24 mouse cellular contexts compared by ENCODE assay signal in genomic region chr1:133333937-133334336, GRCm38 (mm10). TPM values are rescaled to one million over a fixed set of nuclear protein-coding genes. Genes with fewer than 3 reads are reported as not detected.
DNase-seq lines count a peak whose midpoint lies in the region; ATAC-seq and TF ChIP-seq lines count a peak whose summit lies in the region.
"Had no signal": no experiment of that assay in that cellular context is flagged by ENCODE, and none has a peak within 500 bp of the region (broad histone marks: within the 10 kb centered on the region; RNA-seq: fewer than 3 reads in every experiment).

No protein-coding gene starts in this region.

- no peak overlapping the region for H3K27ac ChIP-seq in hindbrain, postnatal 0 days
- H3K27ac ChIP-seq in hindbrain, embryonic 12.5 days, result no peak overlapping the region
- H3K27ac ChIP-seq: embryonic facial prominence, embryonic 10.5 days; heart, embryonic 13.5 days had no signal

- DNase-seq in hindbrain, postnatal 0 days (ENCODE audit: low spot score), result peak; percentile 53
- DNase-seq in right cerebral cortex, postnatal 10 days (ENCODE audit: low spot score in 2 of 2), result peak; percentile 56 to 75
- DNase-seq in right cerebral cortex, adult 18-20 months, result no peak
- peak; percentile 59 for DNase-seq in brain, adult 2 months (ENCODE audit: low read depth, low spot score)
- DNase-seq: adrenal gland, postnatal 14 days; cerebellum, adult 2 months; cerebellum, postnatal 10 days; gastrocnemius, postnatal 36 days; heart, adult 11 months; heart, postnatal 36 days had no signal

- peak; percentile 16; the same call in 1 of the 2 replicates for ATAC-seq in hindbrain, postnatal 0 days
- ATAC-seq in hindbrain, embryonic 12.5 days (ENCODE audit: low FRiP score), result no peak
- no peak for ATAC-seq in megakaryocyte progenitor cell, adult 5-6 weeks (replicated peaks; ENCODE audit: poor library complexity)
- ATAC-seq: activated CD4-positive, CD25-positive, alpha-beta regulatory T cell, adult 4 months; forebrain, embryonic 16.5 days; hindbrain, embryonic 16.5 days had no signal

- TF ChIP-seq CTCF in hindbrain, postnatal 0 days (IDR thresholded peaks at IDR 0.05; ENCODE audit: low read depth), result no peak

- peaks cover 18% of the 10 kb centered on the region for H3K4me1 ChIP-seq in hindbrain, postnatal 0 days (ENCODE audit: insufficient read depth, low read length)
- H3K4me1 ChIP-seq in hindbrain, embryonic 12.5 days, result peaks cover 22% of the 10 kb centered on the region

- H3K9me3 ChIP-seq in hindbrain, postnatal 0 days (ENCODE audit: low read length), result no peaks in the 10 kb centered on the region
- H3K9me3 ChIP-seq in hindbrain, embryonic 12.5 days (replicated peaks), result no peaks in the 10 kb centered on the region
- H3K9me3 ChIP-seq: embryonic facial prominence, embryonic 10.5 days; G1E; heart, embryonic 13.5 days had no signal

- H3K4me3 ChIP-seq in hindbrain, postnatal 0 days (ENCODE audit: low read length), result no peak overlapping the region
- no peak overlapping the region for H3K4me3 ChIP-seq in hindbrain, embryonic 12.5 days
- H3K4me3 ChIP-seq: embryonic facial prominence, embryonic 10.5 days; heart, embryonic 13.5 days had no signal

- no peaks in the 10 kb centered on the region for H3K36me3 ChIP-seq in hindbrain, postnatal 0 days (ENCODE audit: insufficient read depth, low read length)
- no peaks in the 10 kb centered on the region for H3K36me3 ChIP-seq in hindbrain, embryonic 12.5 days
- H3K36me3 ChIP-seq: embryonic facial prominence, embryonic 10.5 days; G1E; heart, embryonic 13.5 days had no signal

- H3K27me3 ChIP-seq in hindbrain, postnatal 0 days (ENCODE audit: insufficient read depth, low read length), result no peaks in the 10 kb centered on the region
- peaks cover 15% of the 10 kb centered on the region for H3K27me3 ChIP-seq in hindbrain, embryonic 12.5 days

- no peak overlapping the region for H3K4me2 ChIP-seq in hindbrain, postnatal 0 days (ENCODE audit: low read depth, low read length)
- H3K4me2 ChIP-seq in hindbrain, embryonic 12.5 days (replicated peaks), result no peak overlapping the region
- H3K4me2 ChIP-seq: heart, embryonic 13.5 days had no signal

- no peak overlapping the region for H3K9ac ChIP-seq in hindbrain, postnatal 0 days (replicated peaks; ENCODE audit: low read length)
- H3K9ac ChIP-seq in hindbrain, embryonic 12.5 days, result no peak overlapping the region
- H3K9ac ChIP-seq: heart, embryonic 13.5 days had no signal

- 32% methylated on average over 6 of the region's 6 CpGs for WGBS in hindbrain, postnatal 0 days
- 60% methylated on average over 6 of the region's 6 CpGs for WGBS in hindbrain, embryonic 12.5 days

RNA-seq across cellular contexts. Expression of gene Kiss1, which starts 12.3 kb away (rescaled TPM):
- not detected in 2 replicates for total RNA-seq in hindbrain, postnatal 0 days (2014; rRNA removed)
- 1.4 TPM in 1 of 2 replicates, not detected in the other for polyA plus RNA-seq in hindbrain, postnatal 0 days (2015; fragmentation: Nextera tagmentation; extraction: Ambion mirVana)
- polyA plus RNA-seq in hindbrain, embryonic 12.5 days (2016; fragmentation: Nextera tagmentation; extraction: Ambion mirVana), result not detected in 2 replicates
- total RNA-seq in megakaryocyte progenitor cell, adult 5-6 weeks (2015), result not detected in 2 replicates
- total RNA-seq in megakaryocyte progenitor cell, adult 5-6 weeks (2017), result not detected in 2 replicates
- total RNA-seq: adrenal gland, adult 18-20 months; adrenal gland, postnatal 14 days; G1E; gastrocnemius, adult 8-10 months; gastrocnemius, postnatal 36 days; heart, postnatal 36 days had no signal
- polyA plus RNA-seq: activated CD4-positive, CD25-positive, alpha-beta regulatory T cell, adult 4 months; cerebellum, adult 2 months; embryonic facial prominence, embryonic 10.5 days; embryonic facial prominence, embryonic 14.5 days; G1E; heart, embryonic 13.5 days; heart, postnatal 0 days; hindbrain, embryonic 11.5 days; hindbrain, embryonic 16.5 days; intestine, embryonic 14.5 days had no signal

RNA-seq across cellular contexts. Expression of gene Ren1, which starts 16.4 kb away (rescaled TPM):
- total RNA-seq in hindbrain, postnatal 0 days (2014; rRNA removed), result 0.58 and 1.1 TPM in 2 replicates
- polyA plus RNA-seq in hindbrain, postnatal 0 days (2015; fragmentation: Nextera tagmentation; extraction: Ambion mirVana), result 1.6 and 1.7 TPM in 2 replicates
- polyA plus RNA-seq in hindbrain, embryonic 12.5 days (2016; fragmentation: Nextera tagmentation; extraction: Ambion mirVana), result 0.99 and 1.9 TPM in 2 replicates
- total RNA-seq in megakaryocyte progenitor cell, adult 5-6 weeks (2015), result not detected in 2 replicates
- not detected in 2 replicates for total RNA-seq in megakaryocyte progenitor cell, adult 5-6 weeks (2017)
- total RNA-seq: G1E; gastrocnemius, adult 8-10 months; gastrocnemius, postnatal 36 days had no signal
- polyA plus RNA-seq: activated CD4-positive, CD25-positive, alpha-beta regulatory T cell, adult 4 months; embryonic facial prominence, embryonic 10.5 days; forebrain, embryonic 16.5 days; G1E had no signal

RNA-seq across cellular contexts. Expression of gene Golt1a, which starts 24.3 kb away (rescaled TPM):
- total RNA-seq in hindbrain, postnatal 0 days (2014; rRNA removed), result not detected in 2 replicates
- 0.08 TPM in 1 of 2 replicates, not detected in the other for polyA plus RNA-seq in hindbrain, postnatal 0 days (2015; fragmentation: Nextera tagmentation; extraction: Ambion mirVana)
- polyA plus RNA-seq in hindbrain, embryonic 12.5 days (2016; fragmentation: Nextera tagmentation; extraction: Ambion mirVana), result not detected in 2 replicates
- total RNA-seq in megakaryocyte progenitor cell, adult 5-6 weeks (2015), result not detected in 2 replicates
- total RNA-seq in megakaryocyte progenitor cell, adult 5-6 weeks (2017), result not detected in 2 replicates
- total RNA-seq: G1E; gastrocnemius, adult 8-10 months; gastrocnemius, postnatal 36 days; heart, postnatal 36 days had no signal
- polyA plus RNA-seq: activated CD4-positive, CD25-positive, alpha-beta regulatory T cell, adult 4 months; cerebellum, adult 2 months; embryonic facial prominence, embryonic 10.5 days; embryonic facial prominence, embryonic 14.5 days; forebrain, embryonic 16.5 days; G1E; heart, postnatal 0 days; hindbrain, embryonic 11.5 days; hindbrain, embryonic 16.5 days had no signal

RNA-seq across cellular contexts. Expression of gene Etnk2, which starts 29.4 kb away (rescaled TPM):
- total RNA-seq in hindbrain, postnatal 0 days (2014; rRNA removed), result 36.7 and 49.7 TPM in 2 replicates
- polyA plus RNA-seq in hindbrain, postnatal 0 days (2015; fragmentation: Nextera tagmentation; extraction: Ambion mirVana), result 27.4 and 29.6 TPM in 2 replicates
- 5.2 and 5.6 TPM in 2 replicates for polyA plus RNA-seq in hindbrain, embryonic 12.5 days (2016; fragmentation: Nextera tagmentation; extraction: Ambion mirVana)
- not detected in 2 replicates for total RNA-seq in megakaryocyte progenitor cell, adult 5-6 weeks (2015)
- not detected in 2 replicates for total RNA-seq in megakaryocyte progenitor cell, adult 5-6 weeks (2017)
- polyA plus RNA-seq: G1E had no signal
